Mouse (Mus musculus): ENCODE data around the gene Stx1b. TPM values are rescaled to one million over a fixed set of nuclear protein-coding genes. Genes with fewer than 3 reads are reported as not detected.

Gene Stx1b
- total and polyA plus RNA-seq, 3 experiments = 0.08 to 0.31 TPM; not detected in 1

GRCm38 (mm10) chr7:127773664-127774384, 50.5 kb downstream of the Stx1b start:
- Histone ChIP-seq H3K36me3 (replicated peaks in 1 of 2; ENCODE audit: control insufficient read depth in 1 of 2, insufficient read depth in 1 of 2, low read length in 1 of 2) (peaks cover 4 to 22% of the 10 kb centered on the region in 2 experiments), H3K79me2 (replicated peaks; ENCODE audit: control insufficient read depth, extremely low read depth, insufficient read depth, poor library complexity, severe bottlenecking) (peaks cover 27% of the 10 kb centered on the region), H3K4me1 (ENCODE audit: control insufficient read depth in 1 of 2, insufficient read depth in 2 of 2) (peaks cover 9 to 68% of the 10 kb centered on the region in 2 experiments), H3K4me2 (ENCODE audit: insufficient read depth, low read depth, poor library complexity, severe bottlenecking) (no peak overlapping the region), H3K27ac (ENCODE audit: insufficient read depth, low read depth) (peak overlapping the region; percentile 13; the same call in 1 of the 2 replicates), H3K27me3 (replicated peaks) (no peaks in the 10 kb centered on the region), H3K4me3 (replicated peaks in 1 of 3; ENCODE audit: low read depth in 2 of 3, low read length in 2 of 3, poor library complexity in 1 of 3) (no peak overlapping the region), H3K9ac (ENCODE audit: insufficient read depth, low read depth) (peak overlapping the region; percentile 20; the same call in 1 of the 2 replicates), H3K9me3 (replicated peaks; ENCODE audit: low read length) (no peaks in the 10 kb centered on the region)
- in situ Hi-C loops (cut with MboI; ENCODE audit: low pct_ligation_motif_present, low pct_unique_long_range_greater_than_20kb, low sequenced_read_pairs) = loop anchor here (5.0 to 25.0 kb wide), 2 partner anchors 412 to 1057 kb away; no protein-coding TSS in a partner anchor
- TF ChIP-seq MXI1 (IDR thresholded peaks at IDR 0.05; ENCODE audit: low read depth, low read length) = no peak
- no peak for TF ChIP-seq RCOR1 (conservative IDR thresholded peaks at IDR 0.05; ENCODE audit: low read depth, low read length)
- no peak for TF ChIP-seq USF1 (IDR thresholded peaks at IDR 0.05; ENCODE audit: low read depth, low read length)
- no peak for TF ChIP-seq BHLHE40 (IDR thresholded peaks at IDR 0.05; ENCODE audit: low read depth, low read length)
- TF ChIP-seq NRF1 (IDR thresholded peaks at IDR 0.05; ENCODE audit: low read depth, low read length) = no peak
- no peak for TF ChIP-seq JUND (conservative IDR thresholded peaks at IDR 0.05; ENCODE audit: low read depth, low read length)
- TF ChIP-seq KAT2A (IDR thresholded peaks at IDR 0.05; ENCODE audit: insufficient replicate concordance, low read length) = no peak
- TF ChIP-seq MYC (IDR thresholded peaks at IDR 0.05; ENCODE audit: low read depth, low read length) = no peak
- no peak for TF ChIP-seq CHD2 (IDR thresholded peaks at IDR 0.05; ENCODE audit: low read length)
- no peak for TF ChIP-seq ETS1 (conservative IDR thresholded peaks at IDR 0.05; ENCODE audit: low read depth, low read length)
- TF ChIP-seq ZKSCAN1 (IDR thresholded peaks at IDR 0.05; ENCODE audit: borderline replicate concordance, low read depth, low read length) = no peak
- TF ChIP-seq EP300 (IDR thresholded peaks at IDR 0.05; ENCODE audit: low read length) = no peak
- TF ChIP-seq PAX5 (IDR thresholded peaks at IDR 0.05; ENCODE audit: low read length) = no peak
- peak; percentile 25; the same call in 1 of the 2 replicates for TF ChIP-seq HCFC1 (IDR thresholded peaks at IDR 0.05; ENCODE audit: low read depth, low read length)
- 0 out of 2 replicates have a peak, but pooled peaks have one; percentile 41 for TF ChIP-seq SIN3A (IDR thresholded peaks at IDR 0.05; ENCODE audit: low read length)
- TF ChIP-seq USF2 (conservative IDR thresholded peaks at IDR 0.05; ENCODE audit: low read depth, low read length) = no peak
- no peak for TF ChIP-seq E2F4 (IDR thresholded peaks at IDR 0.05; ENCODE audit: insufficient replicate concordance, low read depth, low read length)
- TF ChIP-seq NELFE (IDR thresholded peaks at IDR 0.05; ENCODE audit: low read depth, low read length) = 0 out of 2 replicates have a peak, but pooled peaks have one; percentile 43
- TF ChIP-seq TCF12 (IDR thresholded peaks at IDR 0.05; ENCODE audit: low read depth, low read length) = peak; percentile 6; the same call in 1 of the 2 replicates
- TF ChIP-seq TBP (conservative IDR thresholded peaks at IDR 0.05; ENCODE audit: low read depth, low read length) = no peak
- TF ChIP-seq POLR2A (IDR thresholded peaks at IDR 0.05; ENCODE audit: low read depth, low read length) = no peak
- TF ChIP-seq ZC3H11A (IDR thresholded peaks at IDR 0.05; ENCODE audit: low read depth, low read length) = 0 out of 2 replicates have a peak, but pooled peaks have one; percentile 2
- TF ChIP-seq CHD1 (IDR thresholded peaks at IDR 0.05; ENCODE audit: low read depth, low read length) = no peak
- TF ChIP-seq ZMIZ1 (IDR thresholded peaks at IDR 0.05; ENCODE audit: low read depth, low read length) = 0 out of 2 replicates have a peak, but pooled peaks have one; percentile 18
- no peak for TF ChIP-seq ELF1 (IDR thresholded peaks at IDR 0.05; ENCODE audit: low read depth, low read length)
- TF ChIP-seq CTCF (conservative IDR thresholded peaks at IDR 0.05 in 1 of 2, IDR thresholded peaks at IDR 0.05 in 1 of 2; ENCODE audit: low read depth in 2 of 2, low read length in 2 of 2) = peak; percentile 44 to 88; a peak in 3 of 4 replicates
- TF ChIP-seq RAD21 (IDR thresholded peaks at IDR 0.05; ENCODE audit: low read depth, low read length) = peak; percentile 79
- TF ChIP-seq MAFK (IDR thresholded peaks at IDR 0.05; ENCODE audit: insufficient replicate concordance, low read length) = no peak
- TF ChIP-seq MAX (IDR thresholded peaks at IDR 0.05; ENCODE audit: low read length) = peak; percentile 36; the same call in 1 of the 2 replicates
- TF ChIP-seq POLR2AphosphoS2 (IDR thresholded peaks at IDR 0.05; ENCODE audit: low read depth, low read length) = no peak
- no peak for TF ChIP-seq UBTF (IDR thresholded peaks at IDR 0.05; ENCODE audit: low read depth, low read length)
- no peak for TF ChIP-seq MAZ (IDR thresholded peaks at IDR 0.05; ENCODE audit: low read depth, low read length)
- peak; percentile 68 for TF ChIP-seq SMC3 (IDR thresholded peaks at IDR 0.05; ENCODE audit: low read depth, low read length)
- TF ChIP-seq IRF4 (IDR thresholded peaks at IDR 0.05; ENCODE audit: low read depth, low read length) = no peak
- no peak for TF ChIP-seq GABPA (IDR thresholded peaks at IDR 0.05; ENCODE audit: insufficient replicate concordance, low read depth, low read length)
- TF ChIP-seq MEF2A (IDR thresholded peaks at IDR 0.05; ENCODE audit: borderline replicate concordance, low read depth, low read length) = no peak
- TF ChIP-seq JUN (IDR thresholded peaks at IDR 0.05; ENCODE audit: insufficient read depth, low read depth, low read length) = no peak
- TF ChIP-seq ZNF384 (IDR thresholded peaks at IDR 0.05; ENCODE audit: low read depth, low read length) = no peak
- dilution Hi-C loops (cut with MboI; ENCODE audit: extremely low pct_ligation_motif_present, extremely low pct_unique_long_range_greater_than_20kb, low sequenced_read_pairs) = no loop called here
- peak; percentile 89 for DNase-seq (ENCODE audit: extremely low read depth)

Measured in CH12.LX (cell line).